Mouse (Mus musculus): ENCODE results near the gene Gpr18. TPM values are rescaled to one million over a fixed set of nuclear protein-coding genes. Genes with fewer than 3 reads are reported as not detected.

The Gpr18 gene
- polyA plus RNA-seq, 1 experiment, result not detected

DNA sequence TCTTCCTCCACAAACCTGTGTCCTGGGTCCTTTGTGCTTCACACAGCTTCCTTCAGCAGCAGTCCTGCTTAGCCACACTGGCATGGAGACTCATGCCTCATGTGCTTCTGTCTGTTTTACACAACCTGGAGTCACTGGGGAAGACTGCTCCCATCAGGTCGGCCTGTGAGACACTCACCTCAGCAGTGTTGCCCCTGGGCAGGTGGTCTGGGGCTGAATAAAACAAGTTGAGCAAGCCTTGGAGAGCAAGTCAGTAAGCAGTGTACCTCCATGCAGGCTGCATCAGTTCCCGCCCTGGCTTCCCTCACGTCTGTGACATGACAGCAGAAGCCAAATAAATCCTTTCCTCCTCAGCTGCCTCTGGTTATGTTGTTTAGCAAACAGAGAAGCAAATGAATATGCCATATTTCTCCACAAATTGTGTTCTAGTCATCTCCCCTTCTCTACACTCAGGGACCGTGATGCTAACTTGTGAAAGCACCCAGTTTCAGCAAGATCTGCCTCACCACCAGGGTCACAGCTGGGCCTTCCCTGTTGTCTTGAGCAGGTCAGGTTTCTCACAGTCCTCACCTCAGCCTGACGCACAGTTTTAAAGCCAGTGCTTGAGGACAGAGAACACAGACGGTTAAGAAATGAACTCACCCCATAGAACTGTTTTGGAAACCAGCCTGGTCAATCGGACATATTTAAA, 18.5 kb upstream of the Gpr18 start:
- DNase-seq (ENCODE audit: low read depth), result no peak
- TF ChIP-seq POLR2A (IDR thresholded peaks at IDR 0.05; ENCODE audit: borderline replicate concordance, extremely low read depth, insufficient read depth, insufficient read length, poor library complexity, severe bottlenecking) (no peak), CTCF (IDR thresholded peaks at IDR 0.05; ENCODE audit: borderline replicate concordance, extremely low read depth, insufficient read depth, insufficient read length) (no peak)

DNA sequence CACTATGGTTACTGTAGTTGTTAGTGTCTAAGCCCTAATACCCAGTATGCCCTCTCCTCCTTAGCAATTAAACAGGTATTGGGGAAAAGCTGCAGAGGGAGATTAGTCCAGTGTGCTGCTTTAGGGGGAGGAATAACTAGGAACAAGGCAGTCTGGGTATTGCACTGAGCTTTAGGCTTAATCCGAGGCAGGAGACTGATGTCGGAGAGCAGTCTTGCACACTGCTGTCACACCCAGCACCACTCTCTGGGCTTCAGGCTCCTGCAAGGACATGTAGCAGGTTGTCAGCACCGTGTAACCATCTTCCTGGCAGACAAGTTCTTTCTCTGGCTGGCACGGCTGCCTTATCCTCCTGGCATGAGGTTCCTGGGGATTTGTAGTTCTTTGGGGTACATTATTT, 16.6 kb upstream of the Gpr18 start:
- TF ChIP-seq POLR2A (IDR thresholded peaks at IDR 0.05; ENCODE audit: borderline replicate concordance, extremely low read depth, insufficient read depth, insufficient read length, poor library complexity, severe bottlenecking) (no peak), CTCF (IDR thresholded peaks at IDR 0.05; ENCODE audit: borderline replicate concordance, extremely low read depth, insufficient read depth, insufficient read length) (no peak)
- DNase-seq (ENCODE audit: low read depth), result peak; percentile 25

DNA sequence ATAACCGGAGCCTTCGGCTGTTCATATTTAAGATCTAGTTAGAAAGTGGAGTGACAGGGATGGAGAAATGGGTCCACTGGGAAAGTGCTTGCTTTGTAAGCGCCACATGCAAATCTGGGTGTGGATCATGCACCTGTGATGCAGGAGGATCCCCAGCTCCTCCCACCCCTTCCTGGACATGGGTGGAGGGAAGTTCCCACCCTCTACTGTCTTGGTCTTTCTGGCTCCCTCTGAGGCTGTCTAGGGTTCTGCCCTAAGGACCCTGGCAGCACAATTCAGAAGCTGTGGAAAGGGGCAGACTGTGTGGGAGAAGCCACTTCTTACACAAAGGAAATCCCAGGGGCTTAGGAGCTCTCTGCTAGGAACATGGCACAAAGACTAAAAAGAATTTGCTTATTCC, 16.0 kb upstream of the Gpr18 start:
- TF ChIP-seq CTCF (IDR thresholded peaks at IDR 0.05; ENCODE audit: borderline replicate concordance, extremely low read depth, insufficient read depth, insufficient read length) (no peak), POLR2A (IDR thresholded peaks at IDR 0.05; ENCODE audit: borderline replicate concordance, extremely low read depth, insufficient read depth, insufficient read length, poor library complexity, severe bottlenecking) (no peak)
- DNase-seq (ENCODE audit: low read depth), result no peak

DNA sequence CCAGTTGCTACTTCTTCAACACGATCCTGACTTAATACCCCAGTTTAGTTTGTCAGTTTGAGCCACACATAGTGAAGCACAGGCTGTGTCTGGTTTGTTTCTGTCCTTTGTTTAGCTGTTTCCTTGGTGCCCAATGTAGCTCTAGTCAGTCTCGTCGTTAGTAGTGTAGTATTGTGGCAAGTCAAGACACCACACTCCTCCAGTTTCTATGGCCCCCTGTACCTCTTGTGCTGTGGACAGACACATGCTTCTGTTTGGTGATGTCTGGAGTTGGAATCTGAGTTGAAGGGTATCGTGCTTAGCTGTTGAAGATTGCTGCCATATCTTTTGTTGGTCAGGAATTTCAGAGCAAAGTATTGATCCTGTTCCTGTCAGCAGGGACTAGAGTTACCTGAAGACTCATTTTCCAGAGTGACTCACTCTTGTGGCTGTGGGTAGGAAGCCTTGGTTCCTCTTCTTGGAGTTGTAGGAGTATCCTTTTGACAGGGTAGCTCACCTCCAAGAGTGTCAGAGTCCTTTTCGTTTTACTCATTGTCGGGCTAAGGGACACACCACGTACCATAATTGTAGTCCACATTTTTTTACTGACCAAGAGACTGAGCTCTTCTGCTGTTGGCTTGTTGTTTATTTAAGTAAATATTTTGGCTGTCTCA, 15.3 kb upstream of the Gpr18 start:
- TF ChIP-seq POLR2A (IDR thresholded peaks at IDR 0.05; ENCODE audit: borderline replicate concordance, extremely low read depth, insufficient read depth, insufficient read length, poor library complexity, severe bottlenecking) (no peak), CTCF (IDR thresholded peaks at IDR 0.05; ENCODE audit: borderline replicate concordance, extremely low read depth, insufficient read depth, insufficient read length) (no peak)
- no peak for DNase-seq (ENCODE audit: low read depth)

DNA sequence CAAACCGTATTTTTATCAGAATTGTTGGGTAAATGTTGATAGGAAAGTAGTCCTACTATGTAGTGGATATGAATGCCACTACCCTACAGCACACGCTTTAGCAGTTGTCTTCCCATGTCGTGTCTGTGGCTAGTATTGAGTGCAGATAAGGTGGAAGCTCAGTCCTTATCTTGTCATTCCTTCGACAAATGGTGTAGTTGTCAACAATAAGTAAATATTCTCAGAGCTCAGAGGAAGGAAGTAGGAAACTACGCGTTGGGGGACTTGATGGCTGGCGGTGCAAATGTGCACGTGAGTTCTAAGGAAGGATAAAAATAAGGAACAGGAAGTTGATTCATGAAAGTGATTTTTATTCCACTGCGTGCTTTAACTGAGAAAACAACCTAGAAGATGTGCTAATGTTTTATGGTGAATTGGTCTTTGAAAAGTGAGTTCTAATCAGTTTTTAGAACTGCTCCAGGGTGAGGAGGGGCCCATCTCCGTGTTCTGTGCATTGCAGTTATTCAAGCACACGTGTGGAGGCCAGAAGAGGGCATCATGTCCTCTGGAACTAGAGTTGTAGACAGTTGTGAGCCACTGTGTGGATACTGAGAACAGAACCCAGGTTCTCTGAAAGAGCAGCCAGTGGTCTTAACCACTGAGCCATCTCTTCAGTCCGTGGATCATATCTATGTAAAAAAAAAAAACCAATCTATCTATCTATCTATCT, 13.8 kb upstream of the Gpr18 start:
- no peak for DNase-seq (ENCODE audit: low read depth)
- TF ChIP-seq CTCF (IDR thresholded peaks at IDR 0.05; ENCODE audit: borderline replicate concordance, extremely low read depth, insufficient read depth, insufficient read length), result no peak
- TF ChIP-seq POLR2A (IDR thresholded peaks at IDR 0.05; ENCODE audit: borderline replicate concordance, extremely low read depth, insufficient read depth, insufficient read length, poor library complexity, severe bottlenecking), result no peak

DNA sequence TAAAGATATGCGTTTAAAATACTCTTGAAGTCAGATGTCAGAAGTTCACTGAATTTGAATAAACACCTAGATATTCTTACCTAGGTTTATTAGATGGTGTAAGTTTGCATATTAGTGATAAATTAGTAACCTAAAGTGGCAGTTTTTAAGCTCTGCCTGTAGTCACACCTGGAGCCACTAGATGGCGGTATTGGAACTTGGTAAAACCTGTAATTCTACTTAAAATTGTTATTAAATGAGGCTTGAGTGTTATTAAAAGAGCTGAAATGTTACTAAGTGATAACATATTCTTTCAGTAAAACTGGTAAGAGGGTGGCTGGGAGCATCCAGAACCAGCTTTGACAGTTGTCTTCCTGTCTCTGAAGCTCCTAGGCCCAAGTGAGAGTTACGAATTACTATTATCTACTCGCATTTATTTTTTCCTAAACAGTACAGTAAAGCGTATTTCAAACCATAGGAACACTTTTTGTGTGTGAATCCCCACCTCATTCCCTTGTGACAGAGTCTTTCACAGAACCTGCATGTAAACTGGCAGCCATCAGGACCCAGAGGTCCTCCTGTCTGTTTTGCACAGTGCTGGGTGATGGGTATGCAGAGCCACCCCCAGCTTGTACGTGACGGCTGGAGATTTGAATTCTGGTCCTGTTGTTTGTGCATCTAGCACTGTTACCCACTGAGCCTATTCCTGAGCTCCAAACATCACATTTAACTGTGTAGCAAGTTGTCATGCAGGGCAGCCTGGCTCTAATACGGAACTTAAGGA, 13.0 kb upstream of the Gpr18 start:
- peak; percentile 44; the same call in 1 of the 2 replicates for TF ChIP-seq CTCF (IDR thresholded peaks at IDR 0.05; ENCODE audit: borderline replicate concordance, extremely low read depth, insufficient read depth, insufficient read length)
- TF ChIP-seq POLR2A (IDR thresholded peaks at IDR 0.05; ENCODE audit: borderline replicate concordance, extremely low read depth, insufficient read depth, insufficient read length, poor library complexity, severe bottlenecking), result no peak
- peak; percentile 84 for DNase-seq (ENCODE audit: low read depth)

DNA sequence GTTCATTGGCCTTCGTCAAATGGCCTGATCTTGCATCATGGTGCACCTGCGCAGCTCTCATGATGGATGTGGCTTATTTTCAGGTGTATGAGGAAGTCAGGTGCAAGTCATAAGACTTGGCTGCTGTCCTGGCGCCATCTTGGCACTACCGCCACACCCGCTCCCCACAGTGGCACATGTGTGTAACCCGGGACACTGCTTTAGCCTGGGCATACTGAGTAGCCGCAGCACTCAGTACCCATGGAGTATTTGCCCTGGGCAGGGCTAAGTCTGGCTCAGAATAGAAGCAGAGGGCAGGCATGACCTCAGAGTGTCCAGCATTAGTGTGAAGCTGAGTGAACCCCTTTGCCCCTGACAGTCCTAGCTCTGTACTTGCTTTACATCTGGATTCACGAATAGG, 11.9 kb upstream of the Gpr18 start:
- no peak for TF ChIP-seq POLR2A (IDR thresholded peaks at IDR 0.05; ENCODE audit: borderline replicate concordance, extremely low read depth, insufficient read depth, insufficient read length, poor library complexity, severe bottlenecking)
- no peak for TF ChIP-seq CTCF (IDR thresholded peaks at IDR 0.05; ENCODE audit: borderline replicate concordance, extremely low read depth, insufficient read depth, insufficient read length)
- DNase-seq (ENCODE audit: low read depth), result no peak

DNA sequence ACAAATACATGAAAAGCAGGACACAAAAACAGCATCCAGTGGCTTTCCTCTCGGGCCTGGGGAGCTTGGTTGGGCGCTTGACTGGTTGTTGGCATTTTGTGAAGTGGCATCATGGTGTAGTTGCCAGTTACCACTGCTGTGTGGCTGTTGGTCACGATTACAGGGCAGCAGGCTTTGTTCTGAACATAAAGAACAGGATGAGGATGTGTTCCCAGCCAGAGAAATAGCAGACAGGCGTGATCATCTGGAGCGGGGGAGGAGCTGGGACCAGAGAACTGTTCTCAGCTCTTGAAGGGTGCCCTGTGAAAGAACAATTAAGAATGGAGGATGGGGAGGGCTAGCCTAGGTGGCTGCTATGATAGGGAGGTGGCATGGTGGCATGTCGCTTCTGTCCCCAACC, 11.3 kb upstream of the Gpr18 start:
- TF ChIP-seq CTCF (IDR thresholded peaks at IDR 0.05; ENCODE audit: borderline replicate concordance, extremely low read depth, insufficient read depth, insufficient read length) (no peak), POLR2A (IDR thresholded peaks at IDR 0.05; ENCODE audit: borderline replicate concordance, extremely low read depth, insufficient read depth, insufficient read length, poor library complexity, severe bottlenecking) (no peak)
- DNase-seq (ENCODE audit: low read depth), result no peak

DNA sequence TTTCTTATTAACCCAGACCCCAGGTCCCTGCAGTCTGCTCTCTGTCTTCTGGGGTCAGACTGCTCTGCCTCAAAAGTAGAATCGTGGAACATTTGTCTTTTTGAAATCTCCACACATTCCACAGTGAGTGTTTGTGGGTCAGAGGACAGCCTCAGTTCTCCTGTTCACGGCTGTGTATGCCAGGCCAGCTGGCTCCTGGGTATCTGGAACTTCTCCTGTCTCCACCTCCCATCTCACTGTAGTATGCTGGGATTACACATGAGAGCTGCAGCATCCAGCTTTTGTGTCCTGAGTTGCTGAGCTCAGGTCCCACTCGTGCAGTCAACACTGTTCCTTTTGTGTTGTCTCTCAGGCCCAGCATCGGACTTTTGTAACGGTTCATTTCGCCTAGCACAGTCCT, 9.3 kb upstream of the Gpr18 start:
- no peak for TF ChIP-seq POLR2A (IDR thresholded peaks at IDR 0.05; ENCODE audit: borderline replicate concordance, extremely low read depth, insufficient read depth, insufficient read length, poor library complexity, severe bottlenecking)
- no peak for TF ChIP-seq CTCF (IDR thresholded peaks at IDR 0.05; ENCODE audit: borderline replicate concordance, extremely low read depth, insufficient read depth, insufficient read length)

DNA sequence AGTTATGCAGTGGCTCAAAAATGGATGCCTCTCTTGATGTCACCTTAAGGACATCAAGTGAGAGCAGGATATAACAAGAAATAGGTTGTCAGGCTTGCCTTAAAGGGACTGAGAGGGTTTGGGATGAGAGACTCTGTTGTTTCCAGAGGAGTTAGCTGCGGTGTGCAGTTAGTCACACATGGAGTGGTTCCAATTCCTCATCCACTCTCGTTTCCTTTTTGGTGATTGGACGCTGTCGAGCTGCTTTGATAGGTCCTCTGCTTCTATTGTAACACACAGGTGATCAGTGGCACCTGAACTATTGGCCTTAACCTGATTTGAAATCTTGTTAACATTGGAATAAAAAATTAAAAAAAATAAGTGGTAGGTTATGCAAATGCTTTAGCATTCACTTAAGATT, 7.2 kb upstream of the Gpr18 start:
- TF ChIP-seq CTCF (IDR thresholded peaks at IDR 0.05; ENCODE audit: borderline replicate concordance, extremely low read depth, insufficient read depth, insufficient read length), result no peak
- no peak for TF ChIP-seq POLR2A (IDR thresholded peaks at IDR 0.05; ENCODE audit: borderline replicate concordance, extremely low read depth, insufficient read depth, insufficient read length, poor library complexity, severe bottlenecking)
- DNase-seq (ENCODE audit: low read depth), result no peak

More for the DNA sequence above, 9.3 kb upstream of the Gpr18 start:
- DNase-seq (ENCODE audit: low read depth), result no peak

DNA sequence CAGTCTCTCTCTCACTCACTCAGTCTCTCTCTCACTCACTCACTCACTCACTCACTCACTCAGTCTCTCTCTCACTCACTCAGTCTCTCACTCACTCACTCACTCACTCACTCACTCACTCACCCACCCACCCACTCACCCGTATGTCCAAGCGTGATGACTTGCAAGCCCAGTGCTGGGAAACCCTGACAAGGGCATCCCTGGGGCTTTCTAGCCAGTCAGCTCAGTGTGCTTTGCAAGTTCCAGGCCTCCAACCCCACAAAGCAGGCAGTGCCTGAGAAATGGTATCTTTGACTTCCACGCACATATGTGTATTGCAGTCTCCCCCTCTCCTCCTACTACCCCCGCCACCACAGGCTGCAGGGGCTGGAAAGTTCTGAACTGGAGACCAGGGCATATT, 6.4 kb upstream of the Gpr18 start:
- no peak for TF ChIP-seq CTCF (IDR thresholded peaks at IDR 0.05; ENCODE audit: borderline replicate concordance, extremely low read depth, insufficient read depth, insufficient read length)
- TF ChIP-seq POLR2A (IDR thresholded peaks at IDR 0.05; ENCODE audit: borderline replicate concordance, extremely low read depth, insufficient read depth, insufficient read length, poor library complexity, severe bottlenecking), result no peak
- no peak for DNase-seq (ENCODE audit: low read depth)

Data from brain, embryonic 14.5 days (tissue).